Mouse (Mus musculus): ENCODE measurements around the gene Gm5089. TPM values are rescaled to one million over a fixed set of nuclear protein-coding genes. Genes with fewer than 3 reads are reported as not detected.

Gene Gm5089
- polyA plus RNA-seq, 1 experiment from 2014 or later, result not detected

DNA sequence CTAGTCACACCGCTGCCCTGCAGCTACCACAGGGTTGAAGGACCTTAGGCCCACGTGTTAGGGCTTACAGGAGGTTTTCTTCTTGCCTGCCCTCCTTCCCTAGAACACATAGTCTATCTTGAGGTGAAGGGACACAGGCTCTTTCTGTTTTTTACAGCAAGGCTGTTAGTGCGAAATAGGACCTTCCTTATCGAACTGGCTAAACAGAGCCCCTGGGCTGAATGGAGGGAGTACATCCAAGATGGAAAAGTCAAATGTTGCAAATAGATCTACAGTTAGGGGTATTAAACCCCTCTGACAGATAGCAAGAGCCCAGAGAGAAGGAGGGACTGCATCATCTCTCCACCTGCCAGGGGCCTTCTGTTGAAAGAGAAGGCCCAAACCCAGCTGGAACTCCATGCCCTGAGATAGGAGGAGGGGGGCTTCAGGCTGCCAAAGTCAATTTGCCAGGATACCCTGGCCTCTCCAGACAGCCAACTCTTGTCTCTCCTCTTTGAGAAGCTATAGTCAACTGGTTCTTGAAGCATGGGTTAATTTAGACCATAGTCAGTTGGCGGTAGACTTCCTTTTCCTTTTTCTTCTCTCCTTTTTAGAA is 733 bp upstream of the Gm5089 start:
- WGBS, result 59% methylated on average over 5 of the region's 5 CpGs
- no peak overlapping the region for H3K4me3 ChIP-seq (ENCODE audit: low read length)

GRCm38 (mm10) chr14:122449601-122450495 is 1.1 kb downstream of the Gm5089 start:
- H3K36me3 ChIP-seq (ENCODE audit: control insufficient read depth, insufficient read depth, low read length), result no peaks in the 10 kb centered on the region
- peak overlapping the region; percentile 40 for H3K4me3 ChIP-seq (ENCODE audit: low read length)
- H3K9ac ChIP-seq (ENCODE audit: low read length), result no peak overlapping the region
- peaks cover 63% of the 10 kb centered on the region for H3K27me3 ChIP-seq (ENCODE audit: control insufficient read depth, insufficient read depth, low read depth, low read length)
- WGBS, result 4% methylated on average over 29 of the region's 29 CpGs
- ATAC-seq (ENCODE audit: low read depth), result no peak
- no peak overlapping the region for H3K27ac ChIP-seq (ENCODE audit: low read length)
- peaks cover 13% of the 10 kb centered on the region for H3K4me1 ChIP-seq (replicated peaks; ENCODE audit: control insufficient read depth, insufficient read depth, low read length)
- no peaks in the 10 kb centered on the region for H3K9me3 ChIP-seq (ENCODE audit: control insufficient read depth, low read length)
- H3K4me2 ChIP-seq (ENCODE audit: low read depth, low read length), result peak overlapping the region; percentile 63

More for the DNA sequence above, 733 bp upstream of the Gm5089 start:
- Histone ChIP-seq H3K4me1 (replicated peaks; ENCODE audit: control insufficient read depth, insufficient read depth, low read length) (peaks cover 13% of the 10 kb centered on the region), H3K9me3 (ENCODE audit: control insufficient read depth, low read length) (no peaks in the 10 kb centered on the region), H3K36me3 (ENCODE audit: control insufficient read depth, insufficient read depth, low read length) (no peaks in the 10 kb centered on the region), H3K27me3 (ENCODE audit: control insufficient read depth, insufficient read depth, low read depth, low read length) (peaks cover 77% of the 10 kb centered on the region), H3K9ac (ENCODE audit: low read length) (no peak overlapping the region), H3K27ac (ENCODE audit: low read length) (no peak overlapping the region), H3K4me2 (ENCODE audit: low read depth, low read length) (peak overlapping the region; percentile 63; the same call in 1 of the 2 replicates)
- no peak; the same call in 1 of the 2 replicates for ATAC-seq (ENCODE audit: low read depth)

DNA sequence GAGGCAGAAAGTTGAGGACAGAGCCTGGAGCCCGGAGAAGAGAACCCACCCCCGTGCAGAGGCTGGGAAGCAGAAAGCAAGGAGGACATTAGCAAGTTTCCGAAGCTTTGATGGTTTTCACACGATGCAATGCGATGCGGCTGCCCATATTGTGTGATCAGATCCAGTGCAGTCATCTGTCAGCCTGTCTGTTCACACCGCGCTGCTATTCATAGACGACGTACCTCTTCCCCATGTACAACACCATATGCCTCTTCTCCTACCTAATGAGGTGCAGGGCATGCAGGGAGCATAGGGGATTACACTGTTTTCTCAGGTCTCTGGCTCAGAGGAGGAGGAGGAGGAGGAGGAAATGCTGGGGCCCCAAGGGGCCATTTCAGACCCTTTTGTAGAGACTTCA is 14.1 kb downstream of the Gm5089 start:
- no peaks in the 10 kb centered on the region for H3K36me3 ChIP-seq (ENCODE audit: control insufficient read depth, insufficient read depth, low read length)
- no peak overlapping the region for H3K9ac ChIP-seq (ENCODE audit: low read length)
- no peak for ATAC-seq (ENCODE audit: low read depth)
- H3K4me1 ChIP-seq (replicated peaks; ENCODE audit: control insufficient read depth, insufficient read depth, low read length), result no peaks in the 10 kb centered on the region
- H3K4me3 ChIP-seq (ENCODE audit: low read length), result no peak overlapping the region
- no peak overlapping the region for H3K27ac ChIP-seq (ENCODE audit: low read length)
- H3K9me3 ChIP-seq (ENCODE audit: control insufficient read depth, low read length), result no peaks in the 10 kb centered on the region
- no peaks in the 10 kb centered on the region for H3K27me3 ChIP-seq (ENCODE audit: control insufficient read depth, insufficient read depth, low read depth, low read length)
- H3K4me2 ChIP-seq (ENCODE audit: low read depth, low read length), result no peak overlapping the region
- WGBS, result 59% methylated on average over 10 of the region's 10 CpGs

GRCm38 (mm10) chr14:122434039-122434438 is 16.9 kb downstream of the Gm5089 start:
- Histone ChIP-seq H3K27ac (ENCODE audit: low read length) (no peak overlapping the region), H3K4me2 (ENCODE audit: low read depth, low read length) (no peak overlapping the region), H3K9ac (ENCODE audit: low read length) (no peak overlapping the region), H3K4me3 (ENCODE audit: low read length) (no peak overlapping the region), H3K36me3 (ENCODE audit: control insufficient read depth, insufficient read depth, low read length) (no peaks in the 10 kb centered on the region), H3K4me1 (replicated peaks; ENCODE audit: control insufficient read depth, insufficient read depth, low read length) (no peaks in the 10 kb centered on the region), H3K27me3 (ENCODE audit: control insufficient read depth, insufficient read depth, low read depth, low read length) (no peaks in the 10 kb centered on the region), H3K9me3 (ENCODE audit: control insufficient read depth, low read length) (no peaks in the 10 kb centered on the region)
- WGBS, result 92% methylated on average over 10 of the region's 10 CpGs
- no peak for ATAC-seq (ENCODE audit: low read depth)

DNA sequence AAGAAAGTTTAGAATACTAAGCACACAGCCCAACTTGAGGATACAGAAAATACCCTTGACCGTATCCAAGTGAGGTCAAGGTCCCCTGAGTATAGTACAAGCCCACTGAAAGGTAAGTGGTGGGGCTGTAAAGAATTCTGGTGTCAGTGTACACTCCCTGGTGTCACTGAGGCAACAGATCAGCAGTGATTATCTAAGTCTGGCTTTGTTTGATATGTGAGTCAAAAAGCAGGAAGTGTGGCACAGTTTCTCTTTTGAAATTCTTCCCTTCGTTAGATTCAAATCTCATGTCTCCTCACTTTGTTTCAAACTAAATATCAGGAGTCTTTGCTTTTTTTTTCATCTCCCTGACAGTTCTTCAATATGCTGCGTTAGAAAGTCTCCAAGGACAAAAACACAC is 18.4 kb downstream of the Gm5089 start:
- Histone ChIP-seq H3K9me3 (ENCODE audit: control insufficient read depth, low read length) (no peaks in the 10 kb centered on the region), H3K36me3 (ENCODE audit: control insufficient read depth, insufficient read depth, low read length) (no peaks in the 10 kb centered on the region), H3K4me2 (ENCODE audit: low read depth, low read length) (no peak overlapping the region), H3K4me3 (ENCODE audit: low read length) (no peak overlapping the region), H3K9ac (ENCODE audit: low read length) (no peak overlapping the region), H3K27ac (ENCODE audit: low read length) (no peak overlapping the region), H3K4me1 (replicated peaks; ENCODE audit: control insufficient read depth, insufficient read depth, low read length) (no peaks in the 10 kb centered on the region), H3K27me3 (ENCODE audit: control insufficient read depth, insufficient read depth, low read depth, low read length) (no peaks in the 10 kb centered on the region)
- no peak for ATAC-seq (ENCODE audit: low read depth)
- 34% methylated on average over 3 of the region's 3 CpGs for WGBS

DNA sequence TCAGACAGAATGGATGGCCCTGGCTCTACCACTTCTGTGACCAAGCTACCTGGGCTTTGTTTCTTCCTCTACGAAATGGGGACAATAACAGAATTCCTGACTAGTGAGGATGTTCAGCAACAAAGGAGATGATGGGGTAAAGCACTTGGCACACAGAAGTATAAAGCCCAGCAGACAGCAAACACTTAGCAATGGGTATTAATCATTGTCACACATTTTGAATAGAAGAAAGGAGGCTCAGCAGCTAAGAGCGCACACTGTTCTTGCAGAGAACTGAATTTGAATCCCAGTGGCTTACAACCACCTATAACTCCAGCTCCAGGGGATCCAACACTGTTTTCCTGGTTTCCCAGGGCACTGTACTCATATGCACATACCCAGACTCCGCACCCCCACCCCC is 23.3 kb downstream of the Gm5089 start:
- no peak overlapping the region for H3K4me2 ChIP-seq (ENCODE audit: low read depth, low read length)
- no peaks in the 10 kb centered on the region for H3K36me3 ChIP-seq (ENCODE audit: control insufficient read depth, insufficient read depth, low read length)
- H3K9ac ChIP-seq (ENCODE audit: low read length), result no peak overlapping the region
- no peaks in the 10 kb centered on the region for H3K27me3 ChIP-seq (ENCODE audit: control insufficient read depth, insufficient read depth, low read depth, low read length)
- 62% methylated on average over 3 of the region's 3 CpGs for WGBS
- H3K9me3 ChIP-seq (ENCODE audit: control insufficient read depth, low read length), result no peaks in the 10 kb centered on the region
- no peak overlapping the region for H3K27ac ChIP-seq (ENCODE audit: low read length)
- ATAC-seq (ENCODE audit: low read depth), result no peak
- H3K4me3 ChIP-seq (ENCODE audit: low read length), result no peak overlapping the region
- H3K4me1 ChIP-seq (replicated peaks; ENCODE audit: control insufficient read depth, insufficient read depth, low read length), result no peaks in the 10 kb centered on the region

DNA sequence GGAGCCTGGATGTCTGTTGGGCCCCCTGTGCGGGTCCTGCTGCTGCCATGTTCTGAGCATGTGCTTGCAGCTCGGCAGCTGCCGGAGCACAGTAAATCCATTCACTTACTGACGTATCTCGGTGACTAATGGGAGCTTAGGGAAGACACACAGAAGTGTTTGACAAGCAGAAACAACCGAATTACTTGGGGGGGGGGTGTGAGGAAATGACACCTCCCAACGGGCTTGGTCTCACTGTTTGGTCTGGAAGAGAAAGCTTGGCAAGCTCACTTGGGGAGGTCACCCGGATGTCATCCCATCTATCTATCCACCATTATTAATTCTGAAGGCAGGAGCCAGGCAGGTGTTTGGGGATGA is 23.7 kb downstream of the Gm5089 start:
- no peaks in the 10 kb centered on the region for H3K9me3 ChIP-seq (ENCODE audit: control insufficient read depth, low read length)
- H3K4me1 ChIP-seq (replicated peaks; ENCODE audit: control insufficient read depth, insufficient read depth, low read length), result no peaks in the 10 kb centered on the region
- no peaks in the 10 kb centered on the region for H3K27me3 ChIP-seq (ENCODE audit: control insufficient read depth, insufficient read depth, low read depth, low read length)
- no peak overlapping the region for H3K4me2 ChIP-seq (ENCODE audit: low read depth, low read length)
- no peak for ATAC-seq (ENCODE audit: low read depth)
- H3K27ac ChIP-seq (ENCODE audit: low read length), result no peak overlapping the region
- no peaks in the 10 kb centered on the region for H3K36me3 ChIP-seq (ENCODE audit: control insufficient read depth, insufficient read depth, low read length)
- WGBS, result 27% methylated on average over 8 of the region's 8 CpGs
- no peak overlapping the region for H3K9ac ChIP-seq (ENCODE audit: low read length)
- no peak overlapping the region for H3K4me3 ChIP-seq (ENCODE audit: low read length)

DNA sequence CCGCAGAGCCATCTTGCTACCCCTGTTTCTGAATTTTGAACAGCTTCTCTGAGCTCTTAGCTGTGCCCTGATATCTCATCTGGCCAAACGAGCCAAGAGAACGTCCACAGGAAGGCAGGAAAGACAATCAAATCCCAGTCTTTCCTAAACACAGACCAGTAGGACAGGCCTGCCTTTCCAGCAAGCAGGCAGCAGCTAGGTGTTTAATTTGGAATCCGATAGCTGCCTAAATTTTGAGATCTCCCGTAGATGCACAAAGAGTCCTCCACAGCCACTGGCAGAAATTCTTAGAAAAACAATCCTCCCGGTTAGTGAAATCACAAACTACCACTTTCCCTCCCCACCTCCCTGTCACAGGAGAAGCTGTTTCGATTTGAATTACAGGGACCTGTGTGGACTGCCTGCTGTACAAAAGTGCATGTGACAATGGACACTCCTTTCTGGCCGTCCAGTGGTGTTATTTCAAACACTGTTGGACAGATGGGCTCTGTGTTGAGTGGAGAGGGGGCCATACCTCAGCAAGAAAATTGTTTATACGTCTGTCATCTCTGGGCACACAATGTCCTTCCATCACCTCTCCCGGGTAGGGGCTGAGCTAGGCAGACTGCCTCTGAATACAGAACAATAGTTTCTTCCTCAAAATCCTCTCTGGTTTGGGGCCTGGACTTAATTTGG is 24.2 kb downstream of the Gm5089 start:
- WGBS, result 27% methylated on average over 10 of the region's 10 CpGs
- H3K27me3 ChIP-seq (ENCODE audit: control insufficient read depth, insufficient read depth, low read depth, low read length), result no peaks in the 10 kb centered on the region
- no peak overlapping the region for H3K27ac ChIP-seq (ENCODE audit: low read length)
- no peaks in the 10 kb centered on the region for H3K36me3 ChIP-seq (ENCODE audit: control insufficient read depth, insufficient read depth, low read length)
- no peak overlapping the region for H3K4me2 ChIP-seq (ENCODE audit: low read depth, low read length)
- H3K4me1 ChIP-seq (replicated peaks; ENCODE audit: control insufficient read depth, insufficient read depth, low read length), result no peaks in the 10 kb centered on the region
- no peak overlapping the region for H3K9ac ChIP-seq (ENCODE audit: low read length)
- H3K4me3 ChIP-seq (ENCODE audit: low read length), result no peak overlapping the region
- no peaks in the 10 kb centered on the region for H3K9me3 ChIP-seq (ENCODE audit: control insufficient read depth, low read length)
- ATAC-seq (ENCODE audit: low read depth), result no peak

DNA sequence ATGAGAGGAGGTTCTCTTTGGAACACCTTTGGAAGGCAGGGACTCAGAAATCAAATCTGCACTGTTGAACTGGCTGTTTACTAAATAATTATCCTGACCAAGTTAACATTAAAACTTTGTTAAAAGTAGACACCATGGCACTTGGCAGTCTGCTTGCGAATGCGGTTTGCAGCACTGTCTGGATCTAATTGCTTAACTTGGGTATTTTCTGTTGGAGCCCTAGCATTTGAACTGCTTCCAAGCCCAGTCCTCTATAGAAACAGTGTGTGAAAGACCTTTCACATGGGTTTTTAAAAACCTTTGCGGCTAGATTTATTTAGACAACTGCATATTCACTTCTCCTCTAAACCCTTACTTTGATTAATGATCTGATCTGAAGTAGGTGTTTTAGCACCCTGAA is 26.5 kb downstream of the Gm5089 start:
- WGBS, result 63% methylated on average over 3 of the region's 3 CpGs
- no peak for ATAC-seq (ENCODE audit: low read depth)
- no peak overlapping the region for H3K4me2 ChIP-seq (ENCODE audit: low read depth, low read length)
- no peak overlapping the region for H3K27ac ChIP-seq (ENCODE audit: low read length)
- no peak overlapping the region for H3K4me3 ChIP-seq (ENCODE audit: low read length)
- H3K9me3 ChIP-seq (ENCODE audit: control insufficient read depth, low read length), result no peaks in the 10 kb centered on the region
- H3K4me1 ChIP-seq (replicated peaks; ENCODE audit: control insufficient read depth, insufficient read depth, low read length), result no peaks in the 10 kb centered on the region
- no peaks in the 10 kb centered on the region for H3K27me3 ChIP-seq (ENCODE audit: control insufficient read depth, insufficient read depth, low read depth, low read length)
- H3K9ac ChIP-seq (ENCODE audit: low read length), result no peak overlapping the region
- no peaks in the 10 kb centered on the region for H3K36me3 ChIP-seq (ENCODE audit: control insufficient read depth, insufficient read depth, low read length)

Measured in lung, embryonic 16.5 days (tissue).